Mouse (Mus musculus): ENCODE data around the gene Myl10.
A peak's percentile ranks its signal among the peaks of the same experiment; 100 is the strongest.
"Not testable (repeated sequence)": the region's sequence is repeated elsewhere in the genome, so short reads cannot be mapped to it uniquely, and the experiment has no call there.

Gene Myl10

DNA sequence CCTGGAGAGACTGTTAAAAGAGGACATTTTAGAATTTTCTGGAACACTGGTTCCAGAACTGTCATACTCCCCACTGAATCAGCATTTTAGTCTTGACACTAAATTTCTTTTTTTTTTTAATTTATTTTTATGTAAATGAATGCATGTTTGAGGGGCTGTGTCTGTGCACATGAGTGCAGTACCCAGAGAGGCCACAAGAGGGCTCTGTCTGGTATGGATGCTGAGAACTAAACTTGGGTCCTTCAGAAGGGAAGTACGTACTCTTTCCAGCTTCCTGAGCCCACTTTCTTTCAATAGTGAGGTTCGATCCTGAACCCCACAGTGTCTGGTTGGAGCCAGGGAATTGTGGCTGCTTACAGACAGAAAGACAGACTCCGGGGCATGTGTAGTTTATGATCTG lies 12.6 kb downstream of the Myl10 start:
- peak in 1 of 2 experiments; percentile 60 for DNase-seq (ENCODE audit: low spot score in 2 of 2)

- DNase-seq (ENCODE audit: low spot score in 2 of 2), result peak; percentile 43 to 81
These were observed 13.9 kb downstream of the Myl10 start for GRCm38 (mm10) chr5:136706803-136707202.

DNA sequence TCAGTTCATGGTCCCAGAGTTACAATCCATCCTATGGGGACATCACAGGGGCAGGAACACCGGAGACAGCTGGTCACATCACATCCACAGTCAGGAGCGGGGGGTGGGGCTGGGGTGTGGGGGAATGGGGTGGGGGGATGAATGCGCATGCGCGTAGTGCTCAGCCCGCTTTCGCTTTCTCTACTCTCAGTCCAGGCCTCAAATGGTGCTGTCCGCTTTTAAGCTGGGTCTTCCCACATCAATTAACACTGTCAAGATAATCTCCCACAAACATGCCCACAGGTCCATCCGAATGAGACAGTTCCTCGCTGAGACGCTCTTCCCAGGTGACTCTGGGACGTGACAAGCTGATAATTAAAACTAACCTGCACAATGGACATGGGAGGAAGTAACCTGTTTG lies 15.2 kb downstream of the Myl10 start:
- DNase-seq (ENCODE audit: low spot score in 2 of 2), result no peak

DNA sequence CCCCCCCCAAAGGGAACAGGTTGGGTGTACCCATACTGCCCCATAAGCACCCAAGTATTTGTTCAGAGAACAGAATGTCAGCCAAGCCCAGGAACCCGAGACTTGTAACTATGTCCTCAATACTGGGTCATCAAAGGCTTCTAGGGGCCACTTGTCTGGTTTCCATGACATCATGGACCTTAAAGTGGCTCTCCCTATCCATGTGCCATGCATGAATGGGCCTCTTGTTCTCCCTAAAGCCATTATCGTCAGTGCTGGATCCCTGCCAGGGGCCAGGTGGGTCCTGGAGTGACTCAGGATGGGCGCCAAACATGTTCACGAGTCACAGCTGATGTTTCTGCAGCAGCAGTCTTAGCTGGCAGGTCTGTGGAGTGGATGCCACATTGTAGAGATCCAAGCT lies 17.8 kb downstream of the Myl10 start:
- no peak for DNase-seq (ENCODE audit: low spot score in 2 of 2)

DNA sequence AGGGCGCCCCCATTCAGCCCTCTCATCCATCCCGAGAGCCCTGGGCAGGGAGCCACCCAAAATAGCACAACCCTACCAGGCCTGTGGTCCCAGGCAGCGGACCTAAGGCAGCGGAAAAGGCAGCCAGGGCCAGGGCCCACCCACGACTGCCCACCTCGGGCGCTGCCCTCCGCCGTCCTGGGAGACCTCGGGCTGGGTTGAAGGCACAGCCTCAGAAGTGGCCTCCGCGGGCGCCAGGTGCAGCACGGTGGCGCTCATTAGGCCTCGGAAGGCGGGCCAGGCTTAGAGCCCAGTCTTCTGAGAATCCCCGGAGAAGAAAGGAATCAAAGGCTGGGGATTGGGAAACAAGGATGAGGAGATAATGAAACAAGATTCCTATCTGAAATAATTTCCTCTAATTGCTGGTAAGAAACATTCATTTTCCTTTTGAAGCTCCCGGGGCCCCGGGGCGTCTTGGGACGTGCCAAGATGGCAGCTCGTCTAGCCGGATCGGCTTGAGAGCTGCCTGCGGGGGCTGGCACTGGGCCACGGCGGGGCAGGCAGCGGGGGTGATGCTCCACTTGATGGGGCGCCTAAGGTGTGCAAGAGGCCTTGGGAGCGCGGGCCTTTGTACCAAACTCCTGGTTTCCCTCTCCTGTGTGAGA lies 21.4 kb downstream of the Myl10 start:
- no peak for DNase-seq (ENCODE audit: low spot score in 2 of 2)

DNA sequence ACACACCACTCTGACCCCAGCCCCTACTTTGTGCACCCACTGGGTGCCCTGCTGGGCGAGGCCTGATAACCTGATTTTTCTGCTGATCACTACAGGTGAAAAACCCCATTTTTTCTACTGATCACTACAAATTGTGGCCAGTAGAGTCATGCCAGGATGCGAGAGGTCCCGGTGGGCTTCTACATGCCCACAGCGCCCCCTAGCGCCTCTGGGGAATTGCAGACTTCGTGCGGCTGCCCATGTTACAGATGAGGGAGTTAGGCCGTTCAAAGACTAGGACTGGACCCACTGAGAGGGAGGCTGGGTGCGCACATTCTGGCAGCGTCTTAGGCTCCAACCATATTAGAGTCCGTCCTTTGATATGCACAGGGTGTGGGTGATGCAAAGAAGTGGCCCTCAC lies 21.9 kb downstream of the Myl10 start:
- peak; percentile 19 to 75 for DNase-seq (ENCODE audit: low spot score in 2 of 2)

GRCm38 (mm10) chr5:136716696-136717572 lies 24.0 kb downstream of the Myl10 start:
- no peak for DNase-seq (ENCODE audit: low spot score in 2 of 2)

GRCm38 (mm10) chr5:136717573-136717854 lies 24.6 kb downstream of the Myl10 start:
- no peak for DNase-seq (ENCODE audit: low spot score in 2 of 2)

DNA sequence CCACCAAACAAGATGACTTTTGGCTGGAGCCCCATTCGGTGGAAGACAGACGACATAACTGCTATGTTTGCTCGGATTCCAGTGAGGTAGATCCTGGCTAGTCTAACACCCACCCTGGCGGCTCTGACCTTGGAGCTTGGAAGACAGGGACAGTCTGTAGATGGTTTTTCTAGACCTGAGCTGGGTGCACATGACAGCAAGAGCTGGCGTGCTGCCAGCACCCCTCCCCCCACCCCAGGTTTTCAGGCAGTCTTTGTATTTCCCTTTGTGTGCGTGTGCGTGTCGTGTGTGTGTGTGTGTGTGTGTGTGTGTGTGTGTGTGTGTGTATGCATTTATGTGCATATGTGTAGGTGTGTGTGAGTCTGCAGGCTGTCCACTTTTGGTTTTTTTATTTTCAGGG lies 25.7 kb downstream of the Myl10 start:
- DNase-seq (ENCODE audit: low spot score in 2 of 2), result no peak

GRCm38 (mm10) chr5:136721596-136721995 lies 28.6 kb downstream of the Myl10 start:
- DNase-seq (ENCODE audit: low spot score in 2 of 2), result no peak

DNA sequence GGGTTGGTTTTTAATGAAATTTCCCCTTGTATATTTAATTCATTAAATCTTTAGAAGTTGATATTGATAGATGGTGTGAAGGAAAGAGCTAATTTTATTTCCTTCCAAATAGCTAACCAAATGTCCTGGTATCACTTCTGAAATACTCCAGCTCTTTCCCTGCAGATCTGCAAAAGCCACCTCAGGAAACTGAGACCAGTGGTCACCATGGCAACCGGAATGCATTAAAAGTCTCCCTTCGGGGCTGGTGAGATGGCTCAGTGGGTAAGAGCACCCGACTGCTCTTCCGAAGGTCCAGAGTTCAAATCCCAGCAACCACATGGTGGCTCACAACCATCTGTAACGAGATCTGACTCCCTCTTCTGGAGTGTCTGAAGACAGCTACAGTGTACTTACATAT lies 33.3 kb downstream of the Myl10 start:
- not testable (repeated sequence) for DNase-seq (ENCODE audit: low spot score in 2 of 2)

- DNase-seq (ENCODE audit: low spot score in 2 of 2), result no peak
These were observed 46.0 kb downstream of the Myl10 start for GRCm38 (mm10) chr5:136738918-136739317.

DNA sequence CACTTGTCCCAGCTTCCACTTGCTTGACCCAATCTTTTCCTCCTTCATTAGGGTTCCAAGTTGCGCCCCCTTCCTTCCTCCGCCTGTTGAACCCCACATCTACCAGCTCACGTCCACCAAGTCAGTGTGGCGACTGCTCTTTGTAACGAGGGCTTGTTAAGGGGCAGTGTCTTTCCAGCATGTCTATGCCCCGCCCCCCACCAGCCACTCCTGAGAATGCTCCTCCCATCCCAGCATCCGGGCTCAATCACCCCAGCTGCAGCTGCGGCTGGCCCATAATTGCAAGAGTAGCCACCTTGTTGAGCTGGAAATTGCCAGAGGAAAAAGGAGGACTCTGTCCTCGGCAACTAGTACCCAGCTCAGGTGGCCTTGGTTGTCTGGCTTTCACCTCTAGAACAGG lies 53.6 kb downstream of the Myl10 start:
- DNase-seq (ENCODE audit: low spot score in 2 of 2), result no peak

All from spleen, postnatal 10 days (tissue).